Mouse (Mus musculus): Measurements from ENCODE around the gene Glmp. TPM values are rescaled to one million over a fixed set of nuclear protein-coding genes. Genes with fewer than 3 reads are reported as not detected.
"Not testable (repeated sequence)": the region's sequence is repeated elsewhere in the genome, so short reads cannot be mapped to it uniquely, and the experiment has no call there.

Glmp gene
- polyA plus RNA-seq, 1 experiment from 2014 or later, result 172 TPM

DNA sequence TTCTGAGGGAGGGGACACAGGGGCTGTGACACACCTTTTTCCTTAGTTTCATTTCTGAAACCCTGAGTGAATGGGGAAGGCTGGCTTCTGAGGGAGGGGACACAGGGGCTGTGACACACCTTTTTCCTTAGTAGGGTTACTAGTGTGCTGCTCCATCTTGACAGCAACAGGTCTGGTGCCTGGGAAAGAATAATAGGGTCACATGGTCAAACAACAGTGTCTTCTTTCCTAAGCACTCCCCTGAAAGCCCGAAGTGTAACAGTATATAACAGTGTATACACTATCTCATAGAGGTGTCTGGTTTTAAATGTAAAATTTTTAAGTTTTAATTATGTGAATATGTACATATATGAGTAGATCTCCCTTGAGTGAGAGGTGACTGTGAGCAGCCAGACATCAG, 29.6 kb upstream of the Glmp start:
- H3K27me3 ChIP-seq (replicated peaks); ATAC-seq (ENCODE audit: insufficient number of reproducible peaks, low FRiP score); H3K9ac ChIP-seq; H3K9me3 ChIP-seq (replicated peaks); H3K4me3 ChIP-seq; H3K27ac ChIP-seq (ENCODE audit: poor library complexity, severe bottlenecking): not testable (repeated sequence)
- 77% methylated on average over 1 of the region's 1 CpGs for WGBS
- H3K4me1 ChIP-seq (replicated peaks), result peaks cover 14% of the 10 kb centered on the region
- peaks cover 11% of the 10 kb centered on the region for H3K36me3 ChIP-seq
- peak overlapping the region; percentile 71; the same call in 1 of the 2 replicates for H3K4me2 ChIP-seq

DNA sequence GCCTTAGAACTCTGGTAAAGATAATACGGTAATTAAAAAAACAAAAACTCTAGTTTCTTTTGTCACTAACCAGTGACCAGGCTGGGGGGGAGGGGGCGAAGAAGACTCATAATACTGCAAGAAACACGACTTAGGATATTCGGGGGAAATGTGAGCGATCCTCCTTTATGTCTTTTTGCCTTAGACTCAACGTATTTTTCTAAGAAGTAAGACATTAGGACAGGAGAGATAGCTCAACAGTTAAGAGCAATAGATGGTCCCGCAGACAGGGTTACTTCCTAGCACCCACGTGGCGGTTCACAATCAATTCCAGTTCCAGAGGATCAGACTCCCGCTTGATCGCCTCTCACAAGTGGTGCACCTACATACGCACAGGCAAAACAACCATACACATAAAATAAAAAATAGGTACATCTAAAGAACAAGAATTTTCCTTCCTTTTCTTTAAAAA, 28.7 kb upstream of the Glmp start:
- Histone ChIP-seq H3K4me3 (peak overlapping the region; percentile 86), H3K27me3 (replicated peaks) (no peaks in the 10 kb centered on the region), H3K4me2 (peak overlapping the region; percentile 71), H3K36me3 (peaks cover 20% of the 10 kb centered on the region), H3K9ac (peak overlapping the region; percentile 68), H3K9me3 (replicated peaks) (no peaks in the 10 kb centered on the region), H3K27ac (ENCODE audit: poor library complexity, severe bottlenecking) (peak overlapping the region; percentile 94), H3K4me1 (replicated peaks) (peaks cover 14% of the 10 kb centered on the region)
- whole genome bisulfite sequencing, result 1% methylated on average over 12 of the region's 12 CpGs
- ATAC-seq (ENCODE audit: insufficient number of reproducible peaks, low FRiP score), result no peak

DNA sequence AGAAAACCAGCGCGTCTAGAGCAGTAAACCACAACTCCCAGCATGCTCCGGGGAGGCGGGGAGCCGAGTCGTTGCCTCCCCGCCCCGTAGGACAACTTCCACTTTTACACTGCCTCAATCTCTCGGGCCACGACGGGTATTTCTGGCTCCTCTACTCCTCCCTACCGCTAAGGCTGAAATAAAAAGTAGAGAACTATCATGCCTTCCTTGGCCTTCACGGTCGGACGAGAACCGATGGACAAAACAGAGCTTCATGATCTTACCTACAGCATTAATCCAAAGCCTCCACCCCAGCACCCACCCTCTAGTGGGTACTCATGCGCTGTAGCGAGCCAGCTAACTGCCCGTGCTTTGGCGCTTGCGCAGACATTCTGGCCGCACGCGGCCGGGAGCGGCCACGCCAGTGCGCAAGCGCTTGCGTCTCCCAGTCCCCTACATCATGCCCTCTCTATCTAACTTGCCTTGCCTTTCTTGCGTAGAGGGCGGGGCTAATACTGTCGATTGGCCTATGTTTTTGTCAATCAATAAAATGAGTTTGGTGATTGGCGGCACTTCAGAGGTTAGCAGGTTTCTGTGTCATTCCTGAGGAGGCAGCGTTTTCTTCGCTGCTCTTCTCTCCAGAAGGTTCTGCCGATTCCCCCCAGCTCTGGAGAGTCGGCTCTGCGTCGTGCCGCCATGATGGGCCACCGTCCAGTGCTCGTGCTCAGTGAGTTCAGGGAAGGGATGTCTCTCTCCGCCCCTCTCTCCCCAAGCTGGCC, 28.1 kb upstream of the Glmp start, which contains the start of the genes Tsacc and Cct3:
Gene Tsacc, minus strand, starts transcription at position 439 of the 758 bp plus-strand sequence.
Gene Cct3, plus strand, starts transcription at position 556 of the 758 bp plus-strand sequence.
- Histone ChIP-seq H3K4me1 (replicated peaks) (peaks cover 14% of the 10 kb centered on the region), H3K4me2 (peak within 1 kb of the TSS; percentile 77), H3K27me3 (replicated peaks) (no peaks in the 10 kb centered on the region), H3K9ac (peak within 1 kb of the TSS; percentile 93), H3K4me3 (peak within 1 kb of the TSS; percentile 86), H3K9me3 (replicated peaks) (no peaks in the 10 kb centered on the region), H3K36me3 (peaks cover 26% of the 10 kb centered on the region), H3K27ac (ENCODE audit: poor library complexity, severe bottlenecking) (peak within 1 kb of the TSS; percentile 97)
- peak; percentile 98 for ATAC-seq (ENCODE audit: insufficient number of reproducible peaks, low FRiP score)
- WGBS, result under 1% methylated on average over 44 of the region's 44 CpGs

DNA sequence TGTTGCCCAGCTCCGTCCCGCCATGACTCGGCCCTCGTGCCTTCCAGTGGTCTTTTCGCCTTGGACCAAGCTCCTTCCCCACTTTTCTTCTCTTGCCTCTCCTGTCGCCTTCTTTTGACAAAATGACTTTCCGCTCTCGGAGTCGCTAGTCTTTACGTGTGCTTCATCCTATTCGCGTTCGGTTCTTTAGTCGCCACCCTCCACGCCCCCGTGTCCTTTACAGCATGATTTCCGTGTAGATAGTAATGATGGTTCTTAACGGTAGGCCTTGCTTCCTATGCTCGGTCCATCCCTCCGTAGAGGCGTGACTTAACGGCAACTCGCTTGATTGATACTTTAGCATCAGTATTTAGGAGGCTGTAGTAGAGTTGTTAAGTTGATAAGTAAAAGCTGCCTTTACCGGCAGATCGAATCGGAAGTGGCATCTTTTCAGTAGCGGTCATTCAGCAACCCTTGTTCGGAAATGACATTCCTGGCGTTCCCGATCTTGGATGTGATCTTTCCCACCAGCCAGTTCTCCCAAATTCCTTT, 27.4 kb upstream of the Glmp start:
- H3K27ac ChIP-seq (ENCODE audit: poor library complexity, severe bottlenecking), result peak overlapping the region; percentile 97
- H3K4me2 ChIP-seq, result peak overlapping the region; percentile 77
- peaks cover 31% of the 10 kb centered on the region for H3K36me3 ChIP-seq
- no peak for ATAC-seq (ENCODE audit: insufficient number of reproducible peaks, low FRiP score)
- whole genome bisulfite sequencing, result under 1% methylated on average over 30 of the region's 30 CpGs
- H3K4me3 ChIP-seq, result peak overlapping the region; percentile 86
- H3K9ac ChIP-seq, result peak overlapping the region; percentile 93
- H3K27me3 ChIP-seq (replicated peaks), result no peaks in the 10 kb centered on the region
- peaks cover 14% of the 10 kb centered on the region for H3K4me1 ChIP-seq (replicated peaks)
- H3K9me3 ChIP-seq (replicated peaks), result no peaks in the 10 kb centered on the region

DNA sequence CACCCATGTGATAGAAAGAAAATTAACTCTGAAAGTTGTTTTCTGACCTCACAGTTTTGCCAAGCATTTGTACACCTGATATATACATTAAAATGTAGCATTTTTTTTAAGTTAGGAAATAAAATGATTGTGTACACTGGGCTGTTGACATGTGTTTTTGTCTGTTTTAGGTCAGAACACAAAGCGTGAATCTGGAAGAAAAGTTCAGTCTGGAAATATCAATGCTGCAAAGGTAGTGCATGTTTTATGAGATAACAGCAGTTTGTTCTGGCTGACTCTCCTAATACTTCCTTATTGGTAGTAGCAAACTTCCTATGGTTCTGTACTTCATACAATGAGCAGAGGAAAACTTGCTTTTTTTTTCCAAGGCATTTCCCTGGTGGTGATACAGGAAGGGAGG, 25.7 kb upstream of the Glmp start:
- Histone ChIP-seq H3K27ac (ENCODE audit: poor library complexity, severe bottlenecking) (no peak overlapping the region), H3K27me3 (replicated peaks) (no peaks in the 10 kb centered on the region), H3K4me3 (no peak overlapping the region), H3K9ac (no peak overlapping the region), H3K9me3 (replicated peaks) (no peaks in the 10 kb centered on the region), H3K4me1 (replicated peaks) (peaks cover 14% of the 10 kb centered on the region), H3K36me3 (peaks cover 47% of the 10 kb centered on the region), H3K4me2 (no peak overlapping the region)
- 75% methylated on average over 1 of the region's 1 CpGs for WGBS
- ATAC-seq (ENCODE audit: insufficient number of reproducible peaks, low FRiP score), result no peak

DNA sequence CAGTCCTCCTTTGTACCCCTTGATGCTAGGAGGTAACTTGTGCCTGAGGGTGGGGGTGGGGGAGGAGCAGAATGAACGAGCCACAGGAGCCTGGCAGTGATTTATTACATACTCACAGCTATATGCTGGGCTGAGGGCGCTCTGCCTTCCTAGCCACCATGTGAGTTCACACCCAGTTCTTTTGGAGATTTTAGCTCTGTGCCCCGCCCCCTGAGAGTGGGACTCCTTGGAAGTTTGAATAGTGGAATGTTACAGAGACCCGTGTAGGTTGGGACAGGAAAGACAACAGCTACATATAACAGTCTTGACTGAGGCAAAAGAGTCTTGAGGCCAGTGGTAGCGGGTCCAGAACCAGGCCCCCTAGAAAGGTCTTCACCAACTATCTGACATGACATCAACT, 4.1 kb downstream of the Glmp start:
- Histone ChIP-seq H3K27ac (ENCODE audit: poor library complexity, severe bottlenecking) (no peak overlapping the region), H3K9me3 (replicated peaks) (no peaks in the 10 kb centered on the region), H3K27me3 (replicated peaks) (no peaks in the 10 kb centered on the region), H3K4me1 (replicated peaks) (peaks cover 14% of the 10 kb centered on the region), H3K36me3 (peaks cover 36% of the 10 kb centered on the region), H3K4me2 (no peak overlapping the region), H3K4me3 (no peak overlapping the region), H3K9ac (no peak overlapping the region)
- 78% methylated on average over 5 of the region's 5 CpGs for WGBS
- ATAC-seq (ENCODE audit: insufficient number of reproducible peaks, low FRiP score), result no peak

DNA sequence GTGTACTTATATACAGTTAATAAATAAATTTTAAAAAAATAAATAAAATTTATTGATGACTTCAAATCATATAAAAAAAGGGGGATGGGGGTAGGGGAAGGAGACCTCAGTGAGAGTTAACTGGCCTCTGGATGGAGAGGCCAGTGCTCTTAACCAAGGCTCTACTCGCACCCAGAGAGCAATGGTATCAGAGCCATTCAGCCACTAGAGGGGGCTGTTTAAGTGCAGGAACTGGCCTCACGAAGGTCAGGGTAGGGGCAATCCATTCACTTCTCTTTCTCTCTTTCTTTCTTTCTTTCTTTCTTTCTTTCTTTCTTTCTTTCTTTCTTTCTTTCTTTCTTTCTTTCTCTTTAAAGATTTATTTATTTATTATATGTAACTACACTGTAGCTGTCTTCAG, 6.5 kb downstream of the Glmp start:
- no peaks in the 10 kb centered on the region for H3K27me3 ChIP-seq (replicated peaks)
- no peak for ATAC-seq (ENCODE audit: insufficient number of reproducible peaks, low FRiP score)
- no peak overlapping the region for H3K4me3 ChIP-seq

DNA sequence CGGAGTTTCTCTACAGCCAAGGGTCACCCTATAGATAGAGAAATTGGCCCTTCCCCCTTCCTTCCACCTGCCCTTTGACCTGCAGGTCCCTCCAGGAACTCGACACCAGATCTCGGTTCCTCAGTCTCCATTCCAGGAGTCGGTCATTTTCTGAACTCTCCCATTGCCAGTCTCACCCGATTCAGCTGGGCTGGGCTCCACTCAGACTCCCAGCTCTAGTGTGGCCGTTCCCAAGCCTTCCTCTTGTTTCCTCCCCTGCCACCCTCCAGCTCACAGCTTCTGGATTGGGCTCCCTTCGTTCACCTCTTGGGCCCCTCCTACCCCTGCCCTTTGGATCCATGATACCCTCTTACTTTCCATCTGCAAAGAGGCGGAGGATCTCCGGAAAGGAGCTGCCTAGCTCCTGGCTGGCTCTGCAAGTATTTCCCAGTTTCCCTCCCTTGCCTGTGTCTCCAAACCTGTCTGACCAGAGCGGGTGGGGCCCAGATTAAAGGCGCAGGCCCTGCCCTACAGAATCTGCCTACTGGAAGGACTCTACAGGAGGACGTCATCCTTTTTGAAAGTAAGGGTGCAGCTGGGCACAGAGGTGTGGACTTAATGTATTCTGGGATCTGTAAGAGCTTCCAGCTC, 9.3 kb downstream of the Glmp start:
- Histone ChIP-seq H3K27ac (ENCODE audit: poor library complexity, severe bottlenecking) (no peak overlapping the region), H3K4me2 (peak overlapping the region; percentile 81), H3K9me3 (replicated peaks) (no peaks in the 10 kb centered on the region), H3K27me3 (replicated peaks) (no peaks in the 10 kb centered on the region), H3K36me3 (peaks cover 13% of the 10 kb centered on the region), H3K4me3 (no peak overlapping the region), H3K9ac (peak overlapping the region; percentile 53), H3K4me1 (replicated peaks) (peaks cover 33% of the 10 kb centered on the region)
- 47% methylated on average over 12 of the region's 12 CpGs for WGBS
- ATAC-seq (ENCODE audit: insufficient number of reproducible peaks, low FRiP score), result no peak

More for the DNA sequence above, 6.5 kb downstream of the Glmp start:
- Histone ChIP-seq H3K36me3 (peaks cover 34% of the 10 kb centered on the region), H3K4me1 (replicated peaks) (peaks cover 15% of the 10 kb centered on the region), H3K27ac (ENCODE audit: poor library complexity, severe bottlenecking) (no peak overlapping the region), H3K9me3 (replicated peaks) (no peaks in the 10 kb centered on the region), H3K9ac (no peak overlapping the region), H3K4me2 (no peak overlapping the region)
- WGBS, result 48% methylated on average over 2 of the region's 2 CpGs

DNA sequence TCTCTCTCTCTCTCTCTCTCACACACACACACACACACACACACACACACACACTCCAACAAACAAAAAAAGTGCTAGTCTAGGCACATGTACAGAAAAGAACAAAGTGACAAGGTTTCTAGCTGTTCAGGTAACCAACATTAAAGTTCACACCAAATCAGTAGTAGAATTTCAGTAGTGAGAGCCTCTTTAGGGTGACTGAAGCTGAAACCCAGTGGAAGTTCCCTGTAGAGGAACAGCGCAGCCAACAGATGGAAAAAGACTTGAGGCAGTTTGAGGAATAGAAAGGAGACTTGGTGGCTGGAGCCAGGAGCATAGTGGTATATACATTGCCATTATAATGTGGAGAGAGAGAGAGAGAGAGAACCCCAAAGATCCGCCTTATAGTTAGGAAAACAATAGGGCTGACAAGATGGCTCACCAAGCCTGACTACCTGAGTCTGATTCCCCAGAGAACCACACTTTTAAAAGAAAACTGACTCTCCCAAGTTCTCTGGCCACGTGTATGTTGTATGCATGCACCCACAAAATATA, 10.1 kb downstream of the Glmp start:
- Histone ChIP-seq H3K9me3 (replicated peaks) (no peaks in the 10 kb centered on the region), H3K4me2 (peak overlapping the region; percentile 81), H3K36me3 (peaks cover 7% of the 10 kb centered on the region; the same call in 1 of the 2 replicates), H3K4me1 (replicated peaks) (peaks cover 35% of the 10 kb centered on the region), H3K27me3 (replicated peaks) (no peaks in the 10 kb centered on the region), H3K27ac (ENCODE audit: poor library complexity, severe bottlenecking) (peak overlapping the region; percentile 96; the same call in 1 of the 2 replicates), H3K9ac (peak overlapping the region; percentile 95), H3K4me3 (peak overlapping the region; percentile 92)
- ATAC-seq (ENCODE audit: insufficient number of reproducible peaks, low FRiP score), result no peak
- 38% methylated on average over 3 of the region's 3 CpGs for WGBS

DNA sequence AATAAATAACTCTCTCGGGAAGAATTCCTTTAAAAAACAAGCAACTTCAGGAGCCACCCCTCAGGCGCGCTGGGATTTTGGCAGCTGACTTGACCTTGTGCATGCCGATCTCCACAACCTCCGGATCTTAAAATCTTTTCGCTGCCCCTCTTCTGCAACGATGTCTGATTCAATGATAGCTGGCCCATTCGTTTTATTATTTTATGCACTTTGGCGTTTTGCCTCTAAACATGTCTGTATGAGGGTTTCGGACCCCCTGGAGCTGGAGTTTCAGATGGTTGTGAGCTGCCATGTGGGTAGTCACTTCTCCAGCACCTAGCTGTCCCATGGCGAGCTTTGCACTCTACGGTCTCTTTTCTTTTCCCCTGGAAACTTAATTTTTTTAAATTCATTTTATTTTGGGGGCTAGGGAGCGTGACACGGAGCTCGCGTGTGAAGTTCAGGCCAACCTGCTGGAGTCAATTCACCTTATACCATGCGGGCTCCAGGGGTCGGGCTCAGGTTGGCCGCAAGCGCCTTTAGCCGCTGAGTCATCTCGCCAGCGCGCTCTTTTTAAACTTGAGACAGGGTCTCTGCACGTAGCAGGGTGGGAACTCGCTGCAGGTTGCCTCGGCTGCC, 10.7 kb downstream of the Glmp start:
- Histone ChIP-seq H3K4me1 (replicated peaks) (peaks cover 35% of the 10 kb centered on the region), H3K9me3 (replicated peaks) (no peaks in the 10 kb centered on the region), H3K36me3 (peaks cover 3% of the 10 kb centered on the region; the same call in 1 of the 2 replicates), H3K4me3 (peak overlapping the region; percentile 92), H3K27me3 (replicated peaks) (no peaks in the 10 kb centered on the region), H3K27ac (ENCODE audit: poor library complexity, severe bottlenecking) (peak overlapping the region; percentile 96), H3K4me2 (peak overlapping the region; percentile 81), H3K9ac (peak overlapping the region; percentile 95)
- peak; percentile 52 for ATAC-seq (ENCODE audit: insufficient number of reproducible peaks, low FRiP score)
- WGBS, result 1% methylated on average over 27 of the region's 27 CpGs

Measured in heart, embryonic 12.5 days (tissue).